Mouse (Mus musculus): Measurements from ENCODE around the gene Rab11fip4. TPM values are rescaled to one million over a fixed set of nuclear protein-coding genes. Genes with fewer than 3 reads are reported as not detected.

Gene Rab11fip4
- total RNA-seq, 2 experiments from 2014 or later: 169 to 172 TPM

DNA sequence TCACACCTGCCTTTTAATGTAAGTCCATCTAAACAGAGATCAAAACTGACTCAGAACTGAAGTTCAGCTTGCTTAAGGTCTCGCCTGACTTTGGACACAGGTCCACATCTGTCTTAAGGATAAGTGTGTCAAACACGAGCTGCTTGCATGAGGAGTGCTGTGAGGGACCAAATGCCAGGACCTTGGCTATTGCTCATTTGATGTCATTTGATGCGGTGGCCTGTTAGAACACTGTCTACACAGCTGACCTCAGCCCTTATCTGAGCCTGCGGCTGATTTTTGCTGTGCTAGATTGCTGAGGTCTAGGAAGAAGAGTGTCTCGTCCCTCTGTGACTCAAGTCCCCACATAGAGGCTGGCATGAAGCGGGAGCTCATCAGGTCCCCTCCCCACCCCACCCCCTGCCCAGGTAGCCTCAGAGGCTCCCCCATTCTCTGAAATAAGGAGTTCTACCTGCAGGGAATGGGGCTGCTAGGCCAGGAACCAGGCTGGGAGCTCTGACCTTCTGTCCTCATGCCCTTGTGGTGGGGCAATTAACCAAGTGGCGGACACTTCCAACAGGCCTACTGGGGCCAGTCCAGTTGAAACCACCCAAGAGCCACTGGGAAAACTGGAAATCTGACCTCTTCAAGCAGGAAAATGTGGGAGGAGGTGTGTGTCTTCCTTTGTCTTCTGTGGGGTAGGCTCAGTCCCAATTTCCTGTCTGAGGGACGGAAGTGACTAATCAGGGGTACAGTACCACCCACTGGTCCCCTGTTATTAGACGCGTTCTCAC is 149.9 kb downstream of the Rab11fip4 start:
- no peak for DNase-seq

- no peak for DNase-seq
These were observed 155.6 kb downstream of the Rab11fip4 start for GRCm38 (mm10) chr11:79746552-79747102.

Small RNA genes within 50 kb of the gene (microRNA-seq; reads per million reads assigned to microRNA genes)
- gene Mir193a: 18.8 to 24.1 reads per million in 2 experiments
- 2.1 to 2.7 reads per million in 2 experiments for gene Mir365-2

Other genes starting within 250 kb of the Rab11fip4 start
- gene Omg, start 87.1 kb upstream of the Rab11fip4 start, total RNA-seq (2021): 10 to 100 TPM; 80.9 to 92.7 TPM
- gene Evi2b, start 67.5 kb upstream of the Rab11fip4 start, total RNA-seq (2021): under 1 TPM; 0.42 to 0.61 TPM
- gene Evi2, start 60.6 kb upstream of the Rab11fip4 start, total RNA-seq (2021): under 1 TPM in 1 of 2 experiments, not detected in 1; 0.23 TPM
- gene Evi2a, start 60.6 kb upstream of the Rab11fip4 start, total RNA-seq (2021): 10 to 100 TPM; 21.6 to 22.8 TPM